Mouse (Mus musculus) gastrocnemius, adult 8-10 months (tissue): Measurements from ENCODE around the gene Sulf2. TPM values are rescaled to one million over a fixed set of nuclear protein-coding genes. Genes with fewer than 3 reads are reported as not detected.

ENCODE experiments used
- DNase-seq, 2 experiments: peaks; one replicate each; pipeline ENCODE4 v3.0.0; 2022; ENCODE audit warnings: low spot score in 2 of 2
- total RNA-seq, 4 experiments: library from RNA; stranded (reverse); gene quantifications; 2 replicates each; pipeline ENCODE4 v1.2.4; 2022

Gene Sulf2
- total RNA-seq, 4 experiments from 2014 or later, result 6.0 to 9.9 (median 7.1) TPM

GRCm38 (mm10) chr2:166119992-166120391 lies 35.5 kb downstream of the Sulf2 start:
- DNase-seq, result no peak

GRCm38 (mm10) chr2:166116704-166117103 lies 38.8 kb downstream of the Sulf2 start:
- no peak for DNase-seq

GRCm38 (mm10) chr2:166116278-166116608 lies 39.2 kb downstream of the Sulf2 start:
- no peak for DNase-seq

- DNase-seq, result peak; percentile 63 to 75
Measured at GRCm38 (mm10) chr2:166115571-166116277, 39.7 kb downstream of the Sulf2 start.

GRCm38 (mm10) chr2:166112986-166113385 lies 42.5 kb downstream of the Sulf2 start:
- no peak for DNase-seq

- no peak for DNase-seq
Measured at GRCm38 (mm10) chr2:166111831-166112250, 43.6 kb downstream of the Sulf2 start.

GRCm38 (mm10) chr2:166111238-166111637 lies 44.2 kb downstream of the Sulf2 start:
- DNase-seq, result no peak

- DNase-seq, result no peak
Measured at GRCm38 (mm10) chr2:166110764-166111163, 44.7 kb downstream of the Sulf2 start.

GRCm38 (mm10) chr2:166108326-166108725 lies 47.1 kb downstream of the Sulf2 start:
- DNase-seq, result peak; percentile 66 to 74

- DNase-seq, result no peak
Measured at GRCm38 (mm10) chr2:166107911-166108310, 47.6 kb downstream of the Sulf2 start.

- DNase-seq, result no peak
Measured at GRCm38 (mm10) chr2:166106631-166107030, 48.8 kb downstream of the Sulf2 start.

GRCm38 (mm10) chr2:166105911-166106310 lies 49.6 kb downstream of the Sulf2 start:
- DNase-seq, result no peak

- DNase-seq, result no peak
Measured at GRCm38 (mm10) chr2:166102893-166103292, 52.6 kb downstream of the Sulf2 start.

GRCm38 (mm10) chr2:166100309-166101262 lies 54.9 kb downstream of the Sulf2 start:
- DNase-seq, result no peak

GRCm38 (mm10) chr2:166098292-166098933 lies 57.0 kb downstream of the Sulf2 start:
- no peak for DNase-seq

- no peak for DNase-seq
Measured at GRCm38 (mm10) chr2:166097443-166098291, 57.8 kb downstream of the Sulf2 start.

- no peak for DNase-seq
Measured at GRCm38 (mm10) chr2:166096834-166097233, 58.6 kb downstream of the Sulf2 start.

- no peak for DNase-seq
Measured at GRCm38 (mm10) chr2:166096300-166096699, 59.2 kb downstream of the Sulf2 start.

GRCm38 (mm10) chr2:166092412-166092811 lies 63.1 kb downstream of the Sulf2 start:
- DNase-seq, result no peak

GRCm38 (mm10) chr2:166091599-166091998 lies 63.9 kb downstream of the Sulf2 start:
- no peak for DNase-seq

GRCm38 (mm10) chr2:166090131-166090581 lies 65.3 kb downstream of the Sulf2 start:
- DNase-seq, result no peak
